Mouse (Mus musculus) lung, embryonic 16.5 days (tissue): ENCODE measurements at regions not wholly inside any gene's neighbourhood (a gene's known extent, or its start where the extent isn't known, plus 50 kb on each side); places are given as distances from the start of the nearest gene placed in this dataset.
A peak's percentile ranks its signal among the peaks of the same experiment; 100 is the strongest.

Source experiments
- ATAC-seq: fragments of 200-750 bp; cut with Nextera tagmentation; 2 replicates; pipeline ENCODE4 v1.8.0; 2017; ENCODE audit warnings: low read depth, mild to moderate bottlenecking, moderate library complexity
- H3K27ac ChIP-seq: fragments of 300-500 bp; sonication (generic); 2 replicates; pipeline ENCODE4 v1.5.1; 2014; ENCODE audit warnings: mild to moderate bottlenecking, control low read depth, low read length
- H3K27me3 ChIP-seq: fragments of 300-500 bp; sonication (generic); 2 replicates; pipeline ENCODE4 v1.6.1; 2014; ENCODE audit warnings: low read depth, low read length, mixed read lengths; ENCODE audit not compliant: control insufficient read depth, insufficient read depth
- H3K36me3 ChIP-seq: fragments of 300-500 bp; sonication (generic); 2 replicates; pipeline ENCODE4 v1.6.1; 2014; ENCODE audit warnings: low read length; ENCODE audit not compliant: control insufficient read depth, insufficient read depth
- H3K4me1 ChIP-seq: fragments of 300-500 bp; sonication (generic); replicated peaks from 2 replicates; pipeline ENCODE4 v1.6.1; 2014; ENCODE audit warnings: low read length, mixed read lengths; ENCODE audit not compliant: control insufficient read depth, insufficient read depth
- H3K4me2 ChIP-seq: fragments of 300-500 bp; sonication (generic); 2 replicates; pipeline ENCODE4 v1.6.1; 2014; ENCODE audit warnings: low read depth, low read length, control low read depth
- H3K4me3 ChIP-seq: fragments of 300-500 bp; sonication (generic); 2 replicates; pipeline ENCODE4 v1.5.1; 2014; ENCODE audit warnings: mild to moderate bottlenecking, low read length, control low read depth
- H3K9ac ChIP-seq: fragments of 300-500 bp; sonication (generic); 2 replicates; pipeline ENCODE4 v1.6.1; 2014; ENCODE audit warnings: low read length, control low read depth
- H3K9me3 ChIP-seq: fragments of 300-500 bp; sonication (generic); 2 replicates; pipeline ENCODE4 v1.6.1; 2016; ENCODE audit warnings: low read length; ENCODE audit not compliant: control insufficient read depth
- WGBS: fragments of 180-500 bp; shearing (Covaris S2); extraction: QIAGEN DNeasy Blood & Tissue Kit; methylation state at CpG from one replicate; pipeline ENCODE4 v1.1.7; 2014; 5-methylcytosine and 5-hydroxymethylcytosine counted together

- Histone ChIP-seq H3K9ac (no peak overlapping the region), H3K4me1 (peaks cover 10% of the 10 kb centered on the region), H3K4me2 (no peak overlapping the region), H3K4me3 (no peak overlapping the region), H3K27me3 (no peaks in the 10 kb centered on the region), H3K27ac (no peak overlapping the region), H3K9me3 (no peaks in the 10 kb centered on the region), H3K36me3 (no peaks in the 10 kb centered on the region)
- 47% methylated on average over 5 of the region's 5 CpGs for WGBS
- no peak for ATAC-seq
These were observed 147.9 kb upstream of the Rybp start for GRCm38 (mm10) chr6:100435222-100435621.

- Histone ChIP-seq H3K36me3 (no peaks in the 10 kb centered on the region), H3K9ac (no peak overlapping the region), H3K9me3 (no peaks in the 10 kb centered on the region), H3K4me2 (no peak overlapping the region), H3K27me3 (no peaks in the 10 kb centered on the region), H3K4me1 (peaks cover 5% of the 10 kb centered on the region), H3K27ac (no peak overlapping the region), H3K4me3 (no peak overlapping the region)
- ATAC-seq: no peak
- WGBS: 65% methylated on average over 9 of the region's 9 CpGs
These were observed 146.2 kb upstream of the Rybp start for GRCm38 (mm10) chr6:100433534-100433867.

GRCm38 (mm10) chr6:100432688-100433533 lies 145.6 kb upstream of the Rybp start:
- Histone ChIP-seq H3K4me2 (no peak overlapping the region), H3K9me3 (no peaks in the 10 kb centered on the region), H3K4me3 (no peak overlapping the region), H3K36me3 (no peaks in the 10 kb centered on the region), H3K27ac (no peak overlapping the region), H3K27me3 (no peaks in the 10 kb centered on the region), H3K9ac (no peak overlapping the region), H3K4me1 (no peaks in the 10 kb centered on the region; the same call in 1 of the 2 replicates)
- no peak for ATAC-seq
- WGBS: 42% methylated on average over 17 of the region's 17 CpGs

GRCm38 (mm10) chr6:100430286-100430685 lies 143.0 kb upstream of the Rybp start:
- no peaks in the 10 kb centered on the region for H3K9me3 ChIP-seq
- no peak for ATAC-seq
- no peak overlapping the region for H3K9ac ChIP-seq
- WGBS: 88% methylated on average over 4 of the region's 4 CpGs
- H3K27me3 ChIP-seq: no peaks in the 10 kb centered on the region
- H3K4me1 ChIP-seq: no peaks in the 10 kb centered on the region
- H3K4me3 ChIP-seq: no peak overlapping the region
- H3K4me2 ChIP-seq: no peak overlapping the region
- H3K36me3 ChIP-seq: no peaks in the 10 kb centered on the region
- no peak overlapping the region for H3K27ac ChIP-seq

- Histone ChIP-seq H3K9ac (no peak overlapping the region), H3K36me3 (no peaks in the 10 kb centered on the region), H3K9me3 (no peaks in the 10 kb centered on the region), H3K27ac (no peak overlapping the region), H3K27me3 (no peaks in the 10 kb centered on the region), H3K4me2 (no peak overlapping the region), H3K4me1 (no peaks in the 10 kb centered on the region; the same call in 1 of the 2 replicates), H3K4me3 (no peak overlapping the region)
- ATAC-seq: no peak
- 69% methylated on average over 6 of the region's 6 CpGs for WGBS
These were observed 142.2 kb upstream of the Rybp start for GRCm38 (mm10) chr6:100429511-100429910.

GRCm38 (mm10) chr6:100428759-100429158 lies 141.5 kb upstream of the Rybp start:
- H3K27me3 ChIP-seq: no peaks in the 10 kb centered on the region
- H3K27ac ChIP-seq: no peak overlapping the region
- no peak overlapping the region for H3K4me3 ChIP-seq
- no peak overlapping the region for H3K9ac ChIP-seq
- no peaks in the 10 kb centered on the region for H3K9me3 ChIP-seq
- no peak for ATAC-seq
- H3K4me2 ChIP-seq: no peak overlapping the region
- H3K4me1 ChIP-seq: no peaks in the 10 kb centered on the region; the same call in 1 of the 2 replicates
- WGBS: 71% methylated on average over 6 of the region's 6 CpGs
- no peaks in the 10 kb centered on the region for H3K36me3 ChIP-seq

GRCm38 (mm10) chr6:100425551-100425950 lies 138.3 kb upstream of the Rybp start:
- Histone ChIP-seq H3K36me3 (no peaks in the 10 kb centered on the region), H3K4me2 (no peak overlapping the region), H3K9me3 (no peaks in the 10 kb centered on the region), H3K27ac (no peak overlapping the region), H3K27me3 (no peaks in the 10 kb centered on the region), H3K4me3 (no peak overlapping the region), H3K9ac (no peak overlapping the region), H3K4me1 (no peaks in the 10 kb centered on the region; the same call in 1 of the 2 replicates)
- WGBS: no CpG with 5 or more reads among the region's 1 CpGs
- no peak for ATAC-seq

GRCm38 (mm10) chr6:100424788-100425403 lies 137.6 kb upstream of the Rybp start:
- H3K36me3 ChIP-seq: no peaks in the 10 kb centered on the region
- H3K9ac ChIP-seq: no peak overlapping the region
- no peak overlapping the region for H3K27ac ChIP-seq
- WGBS: 40% methylated on average over 12 of the region's 12 CpGs
- ATAC-seq: peak; percentile 51; the same call in 1 of the 2 replicates
- no peaks in the 10 kb centered on the region for H3K27me3 ChIP-seq
- H3K9me3 ChIP-seq: no peaks in the 10 kb centered on the region
- no peak overlapping the region for H3K4me2 ChIP-seq
- no peak overlapping the region for H3K4me3 ChIP-seq
- no peaks in the 10 kb centered on the region; the same call in 1 of the 2 replicates for H3K4me1 ChIP-seq

- Histone ChIP-seq H3K9me3 (no peaks in the 10 kb centered on the region), H3K4me3 (no peak overlapping the region), H3K27ac (no peak overlapping the region), H3K36me3 (no peaks in the 10 kb centered on the region), H3K9ac (no peak overlapping the region), H3K4me1 (no peaks in the 10 kb centered on the region; the same call in 1 of the 2 replicates), H3K27me3 (no peaks in the 10 kb centered on the region), H3K4me2 (no peak overlapping the region)
- 92% methylated on average over 6 of the region's 6 CpGs for WGBS
- no peak for ATAC-seq
These were observed 136.9 kb upstream of the Rybp start for GRCm38 (mm10) chr6:100424181-100424580.
